Mouse (Mus musculus) mouse trophoblast stem cell (cell line): ENCODE data around the gene F5.
"Not testable (repeated sequence)": the region's sequence is repeated elsewhere in the genome, so short reads cannot be mapped to it uniquely, and the experiment has no call there.

Experiments
- in situ Hi-C, 2 experiments: fragments of 300-500 bp; cut with MseI, MboI; formaldehyde crosslinking; loops; 2 replicates in 1 of 2; 3 replicates in 1 of 2; pipeline ENCODE4 v1.15.1; 2025

Gene F5

DNA sequence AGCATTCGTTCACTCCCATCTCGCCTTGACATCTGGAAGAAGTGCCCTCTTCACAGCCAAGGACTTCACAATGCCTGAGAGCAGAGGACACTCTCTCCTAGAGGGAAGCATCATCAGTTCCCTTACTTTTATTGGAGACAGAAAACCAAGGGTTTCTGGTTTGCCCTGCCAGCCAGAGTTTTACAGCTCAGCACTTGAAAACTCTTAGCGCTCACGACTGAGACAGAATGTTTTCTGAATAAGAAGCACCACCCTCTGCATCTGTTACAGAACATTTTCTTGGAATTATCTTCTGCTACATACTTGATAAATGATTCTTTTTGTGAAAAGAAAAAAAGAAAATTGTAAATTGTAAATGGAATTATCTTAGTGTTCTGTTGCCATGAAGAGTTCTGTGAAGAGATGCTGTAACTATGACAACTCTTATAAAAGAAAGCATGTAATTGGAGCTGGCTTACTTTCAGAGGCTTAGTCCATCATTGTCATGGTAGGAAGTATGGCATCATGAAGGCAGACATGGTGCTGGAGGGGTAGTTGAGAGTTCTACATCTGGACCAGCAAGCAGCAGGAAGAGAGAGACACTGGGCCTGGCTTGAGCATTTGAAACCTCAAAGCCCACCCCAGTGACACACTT lies 80.4 kb downstream of the F5 start:
- in situ Hi-C loops = not testable (repeated sequence)

DNA sequence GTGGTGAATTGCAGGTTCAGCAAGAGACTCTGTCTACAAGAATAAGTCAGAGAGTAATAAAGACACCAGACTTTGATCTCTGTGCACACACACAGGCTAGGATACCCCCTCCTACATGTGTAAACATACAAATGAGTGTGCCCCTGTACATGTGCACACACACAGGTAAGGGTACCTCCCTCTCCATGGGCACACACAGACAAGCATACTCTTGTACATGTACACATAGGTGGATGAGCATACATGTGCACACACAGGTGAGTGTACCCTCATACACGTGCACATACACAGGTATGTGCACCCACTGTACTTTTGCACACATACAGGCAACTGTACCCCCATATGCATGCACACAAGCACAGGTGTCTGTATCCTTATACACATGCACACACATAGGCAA lies 81.8 kb downstream of the F5 start:
- in situ Hi-C loops = no loop called here

DNA sequence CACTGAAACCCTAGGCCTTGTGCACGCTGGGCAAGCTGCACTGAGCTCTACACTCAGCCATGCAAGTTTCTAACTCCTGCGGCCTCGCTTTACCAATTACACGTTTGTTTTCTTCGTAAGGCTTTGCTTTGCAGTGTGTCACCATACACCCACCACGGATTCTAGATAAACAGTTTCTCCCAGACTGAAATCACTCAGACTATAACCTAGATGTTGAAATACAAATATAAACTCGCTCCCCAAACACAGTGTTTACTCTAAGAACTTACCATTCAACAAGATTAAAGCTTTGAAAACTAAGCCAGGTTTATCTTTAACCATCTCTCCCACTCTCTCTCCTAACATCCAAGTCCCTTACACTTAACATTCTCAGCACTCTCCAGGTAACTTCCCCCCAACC lies 83.4 kb downstream of the F5 start:
- in situ Hi-C loops = no loop called here

DNA sequence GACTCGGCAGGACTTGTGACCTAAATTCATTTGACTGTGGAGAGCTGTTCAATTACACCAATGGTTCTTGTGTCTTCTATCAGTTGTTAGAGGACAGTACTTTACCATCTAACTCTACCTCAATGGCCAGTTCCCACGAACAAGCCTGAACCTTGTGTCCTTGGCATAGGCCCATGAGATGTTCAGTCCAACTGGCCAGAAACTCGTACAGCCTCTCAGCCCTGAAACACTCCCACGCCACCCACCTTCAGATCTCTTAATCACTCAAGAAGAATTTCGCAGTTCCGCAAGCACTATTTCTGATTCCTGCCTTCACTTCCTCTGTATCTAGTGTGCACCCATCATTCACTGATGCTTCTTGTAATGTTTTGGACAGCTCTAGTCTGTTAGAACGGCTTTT lies 84.4 kb downstream of the F5 start:
- in situ Hi-C loops = no loop called here

DNA sequence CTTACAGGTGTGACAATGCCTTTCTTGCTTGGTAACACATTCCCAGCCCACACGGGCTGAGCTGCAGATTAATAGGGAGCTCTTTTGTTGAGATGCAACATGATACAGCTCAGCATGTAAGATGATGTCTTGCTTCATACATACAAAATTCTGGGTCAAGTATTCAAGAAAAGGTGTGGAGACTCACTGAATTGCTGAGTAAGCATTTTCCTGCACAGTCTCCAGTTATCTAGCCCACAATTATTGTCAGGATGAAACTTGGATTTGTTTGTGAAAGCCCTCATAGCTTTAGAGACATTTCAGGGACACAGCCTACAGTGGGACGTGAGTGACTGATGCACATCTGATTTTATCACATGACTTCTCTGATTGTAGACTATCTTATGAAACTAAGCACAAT lies 89.9 kb downstream of the F5 start:
- in situ Hi-C loops = no loop called here

DNA sequence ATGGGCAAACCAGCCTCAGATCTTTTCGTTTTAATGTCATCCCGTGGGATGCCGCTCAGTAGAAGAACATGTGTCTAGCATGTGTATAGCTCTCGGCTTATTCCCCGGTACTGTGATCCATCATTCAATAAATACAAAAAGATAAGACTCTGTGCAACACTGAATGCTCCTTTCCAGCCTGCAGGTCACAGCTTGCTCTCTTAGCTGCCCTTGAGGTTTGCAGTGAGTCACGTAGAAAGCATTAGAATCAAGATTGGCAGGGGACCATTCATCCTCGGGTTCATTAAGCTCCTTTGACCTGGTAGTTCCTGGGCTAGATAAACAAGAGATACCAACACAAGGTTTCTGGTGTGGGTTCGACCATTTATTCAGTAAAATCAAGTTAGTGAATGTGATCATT lies 91.2 kb downstream of the F5 start:
- in situ Hi-C loops = no loop called here

DNA sequence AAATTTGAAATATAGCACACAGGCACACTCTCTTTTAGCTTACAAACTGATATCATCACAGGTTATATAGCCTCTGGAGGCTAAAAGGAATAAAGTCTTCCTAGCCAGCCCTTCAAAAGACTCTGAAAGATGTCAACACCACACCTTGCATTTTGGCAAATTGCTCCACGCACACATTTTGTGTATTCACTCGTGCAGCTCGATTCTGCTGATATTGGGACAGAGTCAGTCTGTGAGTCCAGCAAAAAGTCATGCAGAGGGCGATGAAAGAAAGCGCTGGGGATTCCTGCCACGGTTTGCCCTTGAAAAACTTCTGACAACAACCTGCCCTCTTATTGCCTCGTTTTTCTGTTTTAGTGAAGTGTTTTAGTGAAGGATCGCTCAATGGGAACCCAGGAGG lies 95.8 kb downstream of the F5 start:
- in situ Hi-C loops = no loop called here

DNA sequence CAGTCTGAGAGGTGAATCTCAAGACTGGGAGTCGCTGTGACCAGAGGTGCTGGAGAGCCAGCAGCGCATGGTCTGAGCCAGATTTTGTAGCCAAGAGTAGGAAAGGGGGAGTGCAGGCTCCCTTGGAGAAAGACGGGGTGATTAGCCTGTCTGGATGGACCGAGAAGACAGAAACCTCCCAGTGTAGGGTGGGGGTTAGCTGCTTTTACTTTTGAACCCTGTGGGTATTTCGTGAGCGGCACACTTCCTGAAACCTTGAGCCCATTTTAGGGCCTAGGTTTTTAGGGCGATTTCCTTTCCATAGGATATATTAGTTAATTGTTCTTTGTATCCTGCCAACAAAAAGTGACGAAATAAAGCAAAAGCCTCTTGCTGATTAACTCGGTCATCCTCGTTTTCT lies 96.3 kb downstream of the F5 start:
- in situ Hi-C loops = no loop called here

DNA sequence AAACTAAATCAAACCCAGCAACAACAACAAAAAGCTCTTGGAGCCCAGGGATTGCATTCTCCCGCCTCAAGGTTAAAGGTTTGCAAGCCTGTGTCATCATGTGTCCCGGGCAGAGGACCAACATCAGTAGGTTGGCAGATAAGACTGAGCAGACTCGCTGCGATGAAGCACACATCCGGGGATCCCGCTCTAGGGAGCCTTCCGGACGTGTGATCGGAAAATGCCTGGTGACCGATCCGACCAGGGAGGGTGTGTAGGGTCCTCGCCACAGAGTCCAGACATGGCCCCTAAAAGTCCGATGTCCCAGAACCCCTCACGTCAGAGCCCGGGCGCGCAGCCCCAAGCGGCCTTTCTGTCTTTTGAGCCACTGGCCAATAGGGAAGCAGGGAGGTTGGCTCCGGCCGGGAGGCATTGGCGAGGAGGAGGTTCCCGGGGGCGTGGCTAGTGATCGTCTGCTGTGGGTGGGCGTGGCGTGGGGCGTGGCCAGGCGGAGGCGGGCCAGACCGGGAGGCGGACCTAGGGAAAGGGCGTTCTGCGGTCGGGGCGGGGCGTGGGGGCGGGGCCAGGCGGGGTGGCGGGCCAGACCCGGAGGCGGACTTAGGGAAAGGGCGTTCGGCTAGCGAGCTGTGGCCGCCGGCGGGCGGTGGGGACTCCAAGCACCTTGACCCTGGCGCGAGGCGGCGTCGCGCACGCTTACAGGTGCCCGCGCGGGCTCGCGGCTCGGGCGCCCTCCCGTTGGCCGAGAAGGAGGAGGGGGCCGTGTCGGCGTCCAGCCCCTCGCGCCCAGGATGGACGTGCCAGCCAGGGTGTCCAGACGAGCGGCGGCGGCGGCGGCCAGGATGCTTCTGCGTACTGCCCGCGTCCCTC lies 97.1 kb downstream of the F5 start, which contains the start of gene Slc19a2:
TSS of gene Slc19a2 (plus strand) at position 582 of the 867 bp plus-strand sequence.
- in situ Hi-C loops = no loop called here

DNA sequence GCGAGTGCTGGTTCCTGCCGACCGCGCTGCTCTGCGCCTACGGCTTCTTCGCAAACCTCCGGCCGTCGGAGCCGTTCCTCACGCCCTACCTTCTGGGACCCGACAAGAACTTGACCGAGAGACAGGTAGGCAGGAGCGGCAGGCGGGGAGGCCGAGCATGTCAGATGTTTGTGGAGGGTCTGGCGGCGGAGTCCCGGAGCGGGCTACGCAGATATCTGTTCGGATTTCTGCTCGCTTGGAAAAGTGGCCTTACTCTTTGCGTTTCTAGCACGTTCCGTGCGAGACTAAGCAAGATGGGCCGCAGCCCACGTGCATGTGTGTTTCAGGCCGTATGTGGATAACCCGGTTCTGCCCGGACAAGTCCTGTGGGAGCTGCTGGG lies 97.7 kb downstream of the F5 start:
- in situ Hi-C loops = no loop called here

DNA sequence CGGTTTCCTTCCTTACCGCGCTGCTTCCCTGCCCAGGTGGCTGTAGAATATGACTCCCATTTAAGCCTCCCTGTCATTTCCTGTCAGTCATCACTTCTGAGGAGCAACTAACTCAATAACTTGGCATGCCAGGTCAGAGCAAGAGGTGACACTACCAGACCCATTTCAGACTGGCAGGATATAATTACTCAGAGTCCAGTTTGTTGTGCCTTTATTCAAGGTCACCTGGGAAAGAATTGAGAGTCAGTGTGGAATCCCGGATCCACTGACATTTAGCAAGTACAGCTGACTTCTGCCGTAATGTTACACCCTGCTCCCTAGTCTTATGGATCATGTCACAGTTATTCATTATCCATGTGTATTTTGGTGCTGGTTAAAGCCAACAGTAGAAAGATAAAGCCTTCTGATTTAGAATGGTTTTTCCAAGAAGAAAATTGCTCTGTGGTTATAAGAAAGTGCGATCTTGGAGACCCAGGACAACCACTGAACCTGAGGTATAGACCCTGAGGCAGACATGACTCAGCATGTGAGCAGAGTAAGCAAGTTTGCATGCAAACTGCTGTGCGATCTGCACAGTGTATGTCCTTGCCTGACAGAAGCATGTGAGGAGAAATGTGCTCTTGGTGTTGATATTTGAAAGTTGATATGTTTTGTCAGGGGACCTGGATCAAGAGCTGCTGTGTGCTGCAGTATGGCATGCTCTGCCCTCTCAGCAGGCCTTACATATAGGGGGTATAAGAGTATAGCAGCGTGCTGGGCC lies 98.9 kb downstream of the F5 start:
- in situ Hi-C loops = no loop called here

DNA sequence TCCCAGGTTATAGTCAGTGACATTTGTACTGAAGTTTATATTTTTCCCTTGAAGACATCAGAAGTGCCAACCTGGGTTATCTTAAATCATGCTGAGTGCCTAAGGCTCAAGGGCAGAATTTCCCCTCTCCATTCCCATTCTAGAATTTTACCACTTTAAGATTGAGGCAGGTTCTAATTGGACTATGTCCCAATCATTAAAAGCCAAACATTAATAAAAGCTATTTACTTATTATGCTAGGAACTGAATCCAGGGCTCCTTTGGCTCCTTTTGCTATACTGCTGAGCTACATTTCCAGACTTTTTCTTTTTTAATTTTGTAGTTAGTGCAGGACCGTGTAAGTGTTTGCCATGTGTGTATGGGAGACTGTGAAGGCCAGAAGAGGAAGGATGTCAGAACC lies 99.8 kb downstream of the F5 start:
- in situ Hi-C loops = no loop called here

DNA sequence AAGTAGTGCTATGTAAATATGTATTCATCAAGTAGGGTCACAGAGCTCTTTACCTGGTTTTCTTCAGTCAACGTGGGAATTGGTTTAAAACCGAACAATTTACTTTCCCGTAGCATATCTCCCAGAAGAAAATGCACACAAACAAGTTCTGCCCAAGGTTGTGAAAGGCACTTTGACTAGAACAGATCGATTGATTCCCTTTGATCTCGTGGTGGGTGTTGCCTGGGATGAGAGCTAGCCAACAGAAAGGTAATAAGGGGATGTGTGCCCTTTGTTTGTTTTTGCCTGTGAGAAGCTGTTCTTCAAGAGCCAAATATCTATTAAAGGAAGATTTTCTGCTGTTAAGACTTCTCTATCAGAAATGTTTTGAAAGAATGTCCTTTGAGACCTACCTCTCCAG lies 100.9 kb downstream of the F5 start:
- in situ Hi-C loops = no loop called here

DNA sequence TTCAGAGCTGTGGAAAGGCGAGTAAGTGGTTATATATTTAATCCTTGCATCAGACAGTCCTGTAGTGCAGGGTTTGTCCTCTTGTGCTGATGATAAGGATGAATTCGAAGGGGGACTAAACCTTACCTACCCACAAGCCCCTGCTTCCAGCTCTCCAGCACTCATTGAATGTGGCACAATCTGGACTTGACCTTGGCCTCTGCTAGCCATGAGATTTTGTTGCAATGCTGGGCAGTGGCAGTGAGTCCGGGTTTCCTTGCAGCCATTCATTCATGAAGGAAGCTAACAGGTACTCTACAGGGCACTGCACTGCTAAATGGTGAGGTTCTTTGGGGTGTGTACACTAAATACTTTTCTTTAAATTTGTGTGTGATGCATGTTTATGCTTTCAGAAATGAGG lies 103.2 kb downstream of the F5 start:
- in situ Hi-C loops = no loop called here

DNA sequence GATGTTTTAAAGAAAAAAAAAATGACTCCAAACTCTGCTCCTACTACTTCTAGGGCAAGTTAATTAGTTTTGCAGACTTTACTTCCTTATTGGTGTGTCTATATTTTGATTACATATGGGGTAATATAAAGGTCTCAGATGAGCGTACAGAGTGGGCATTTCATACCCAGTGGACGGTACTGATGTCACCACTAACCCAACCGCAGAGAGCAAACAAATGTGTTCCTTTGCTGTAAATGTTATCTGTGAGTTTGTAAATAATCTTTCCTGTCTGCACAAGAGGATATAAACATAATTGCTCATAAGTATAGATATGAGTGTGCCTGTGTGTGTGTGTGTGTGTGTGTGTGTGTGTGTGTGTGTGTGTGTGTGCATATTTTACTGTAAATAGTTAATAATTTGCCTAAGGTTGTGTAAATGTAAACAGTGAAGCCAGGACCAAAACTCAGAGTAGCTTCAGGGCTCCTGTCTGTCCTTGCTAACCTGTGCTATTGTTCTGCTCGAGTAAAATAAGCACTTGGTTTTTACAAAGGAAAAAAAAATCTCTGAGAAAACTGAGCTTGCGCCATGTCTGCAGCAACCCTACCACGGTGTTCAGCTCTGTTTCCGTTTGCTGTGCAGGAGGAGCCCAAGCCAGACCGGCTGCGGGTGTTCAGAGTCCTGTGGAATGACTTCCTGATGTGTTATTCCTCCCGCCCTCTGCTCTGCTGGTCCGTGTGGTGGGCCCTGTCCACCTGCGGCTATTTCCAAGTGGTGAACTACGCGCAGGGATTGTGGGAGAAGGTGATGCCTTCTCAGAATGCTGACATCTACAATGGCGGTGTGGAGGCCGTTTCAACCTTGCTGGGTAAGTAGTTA lies 108.8 kb downstream of the F5 start:
- in situ Hi-C loops = no loop called here

DNA sequence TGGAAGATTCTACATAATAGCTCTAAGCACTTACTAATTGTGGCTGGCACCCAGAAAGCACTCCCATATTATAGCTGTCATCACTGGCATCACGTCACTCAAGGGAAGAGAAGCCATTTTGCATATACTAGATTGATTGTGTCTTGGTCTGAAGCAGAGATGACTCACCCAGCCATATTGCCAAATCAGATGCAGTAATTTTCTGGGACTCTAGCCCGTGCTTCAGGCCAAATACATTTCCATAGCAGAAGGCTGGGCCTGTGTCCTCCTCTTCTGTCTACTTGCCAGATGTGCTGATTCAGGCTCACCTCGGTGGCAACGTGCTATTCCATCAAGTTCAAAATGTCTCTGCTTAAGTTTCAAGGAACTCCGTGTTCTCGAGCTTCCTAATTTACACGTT lies 109.9 kb downstream of the F5 start:
- in situ Hi-C loops = no loop called here
